8 mouse cellular contexts compared by ENCODE assay signal in the genomic region with DNA sequence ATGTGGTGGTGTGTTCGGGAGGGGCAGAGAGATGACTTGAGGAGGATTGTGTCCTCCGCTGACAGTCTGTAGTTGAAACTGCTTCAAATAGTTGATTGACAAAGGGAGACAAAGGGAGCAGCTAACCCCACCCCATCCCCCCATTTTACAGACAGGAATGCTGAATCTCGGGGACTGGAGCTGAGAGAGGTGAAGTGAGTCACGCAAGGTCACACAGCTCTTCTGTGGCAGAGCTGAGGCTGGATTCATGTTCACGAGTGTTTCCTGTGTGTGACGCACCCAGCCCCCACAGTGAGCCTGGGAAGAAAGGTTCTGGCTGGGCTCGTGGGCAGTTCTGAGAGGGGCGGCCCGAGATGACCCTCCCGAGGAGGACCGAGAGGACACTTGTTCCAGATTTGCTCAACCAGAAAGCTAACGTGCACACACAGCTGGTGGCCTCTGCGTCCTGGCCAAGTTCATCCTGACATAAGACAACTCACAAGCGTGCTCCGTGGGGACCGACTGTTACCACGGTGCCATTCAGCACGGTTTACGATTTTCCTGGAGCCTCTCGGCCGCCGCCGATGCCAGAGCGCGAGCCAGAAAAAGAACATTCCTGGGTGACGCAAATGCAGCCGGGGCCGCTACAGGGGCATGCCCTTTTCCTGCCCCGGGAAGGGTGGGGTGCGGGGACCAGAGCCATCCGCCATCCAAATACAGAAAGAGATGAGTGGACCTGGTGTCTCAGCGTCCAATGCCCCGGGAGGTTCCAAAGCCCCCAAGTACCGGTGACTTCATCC.
A peak's percentile ranks its signal among the peaks of the same experiment; 100 is the strongest.
DNase-seq lines count a peak whose midpoint lies in the region; ATAC-seq and TF ChIP-seq lines count a peak whose summit lies in the region.

No protein-coding gene starts in this region.

- 19% methylated on average over 34 of the region's 34 CpGs for WGBS in hindbrain, embryonic 12.5 days
- 20% methylated on average over 34 of the region's 34 CpGs for WGBS in limb, embryonic 13.5 days
- 17% methylated on average over 34 of the region's 34 CpGs for WGBS in midbrain, postnatal 0 days

- no peaks in the 10 kb centered on the region for H3K79me3 ChIP-seq in C2C12 (ENCODE audit: low read depth)

- no peak overlapping the region for H3K27ac ChIP-seq in hindbrain, embryonic 12.5 days
- no peak overlapping the region for H3K27ac ChIP-seq in limb, embryonic 13.5 days
- H3K27ac ChIP-seq in midbrain, postnatal 0 days (ENCODE audit: low read depth, low read length) = no peak overlapping the region

- no peaks in the 10 kb centered on the region for H3K79me2 ChIP-seq in C2C12 (ENCODE audit: control insufficient read depth, insufficient read depth)

- 0 out of 2 replicates have a peak overlapping the region, but pooled peaks have one; percentile 33 for H3K9ac ChIP-seq in hindbrain, embryonic 12.5 days
- peak overlapping the region; percentile 50 for H3K9ac ChIP-seq in limb, embryonic 13.5 days
- H3K9ac ChIP-seq in midbrain, postnatal 0 days (replicated peaks; ENCODE audit: low read length, poor library complexity, severe bottlenecking) = peak overlapping the region; percentile 50

- no peak for TF ChIP-seq CTCF in C2C12 (IDR thresholded peaks at IDR 0.05; ENCODE audit: control insufficient read depth, insufficient read depth, insufficient read length)
- no peak for TF ChIP-seq CTCF in midbrain, postnatal 0 days (IDR thresholded peaks at IDR 0.05)

- H3K9me3 ChIP-seq in hindbrain, embryonic 12.5 days (replicated peaks) = no peaks in the 10 kb centered on the region
- no peaks in the 10 kb centered on the region for H3K9me3 ChIP-seq in limb, embryonic 13.5 days
- no peaks in the 10 kb centered on the region for H3K9me3 ChIP-seq in midbrain, postnatal 0 days (ENCODE audit: low read length)

- H3K4me3 ChIP-seq in C2C12 (ENCODE audit: insufficient read depth, poor library complexity, severe bottlenecking) = peak overlapping the region; percentile 6
- peak overlapping the region; percentile 26 for H3K4me3 ChIP-seq in hindbrain, embryonic 12.5 days
- H3K4me3 ChIP-seq in limb, embryonic 13.5 days = peak overlapping the region; percentile 36
- H3K4me3 ChIP-seq in midbrain, postnatal 0 days (ENCODE audit: low read depth, low read length) = peak overlapping the region; percentile 35

- peaks cover 14% of the 10 kb centered on the region for H3K4me1 ChIP-seq in hindbrain, embryonic 12.5 days
- H3K4me1 ChIP-seq in limb, embryonic 13.5 days = peaks cover 9% of the 10 kb centered on the region
- 0 out of 2 replicates have a peak, but pooled peaks cover 9% of the 10 kb centered on the region for H3K4me1 ChIP-seq in midbrain, postnatal 0 days (ENCODE audit: insufficient read depth, low read length)

- DNase-seq in adrenal gland, adult 2 months = peak; percentile 76
- peak; percentile 11 to 12 for DNase-seq in frontal cortex, postnatal 36 days (ENCODE audit: low spot score in 2 of 2)
- peak; percentile 64 for DNase-seq in midbrain, postnatal 0 days (ENCODE audit: low spot score)
- no peak for DNase-seq in thymus, postnatal 25 days
- no peak for DNase-seq in T-cell, adult 2 months (ENCODE audit: low spot score)

- H3K27me3 ChIP-seq in C2C12 (ENCODE audit: control insufficient read depth, insufficient read depth, insufficient read length) = peaks cover 84% of the 10 kb centered on the region
- peaks cover 88% of the 10 kb centered on the region for H3K27me3 ChIP-seq in hindbrain, embryonic 12.5 days
- peaks cover 88% of the 10 kb centered on the region for H3K27me3 ChIP-seq in limb, embryonic 13.5 days
- peaks cover 26% of the 10 kb centered on the region for H3K27me3 ChIP-seq in midbrain, postnatal 0 days (ENCODE audit: insufficient read depth, low read length)

- peak overlapping the region; percentile 52 for H3K4me2 ChIP-seq in hindbrain, embryonic 12.5 days (replicated peaks)
- peak overlapping the region; percentile 65 for H3K4me2 ChIP-seq in limb, embryonic 13.5 days (replicated peaks)
- peak overlapping the region; percentile 67 for H3K4me2 ChIP-seq in midbrain, postnatal 0 days (ENCODE audit: low read depth, low read length, poor library complexity, severe bottlenecking)

- H3K36me3 ChIP-seq in C2C12 (ENCODE audit: control insufficient read depth, insufficient read depth) = no peaks in the 10 kb centered on the region
- no peaks in the 10 kb centered on the region for H3K36me3 ChIP-seq in hindbrain, embryonic 12.5 days
- H3K36me3 ChIP-seq in limb, embryonic 13.5 days = no peaks in the 10 kb centered on the region
- H3K36me3 ChIP-seq in midbrain, postnatal 0 days (ENCODE audit: insufficient read depth, low read length) = no peaks in the 10 kb centered on the region

- ATAC-seq in hindbrain, embryonic 12.5 days (ENCODE audit: low FRiP score) = no peak
- ATAC-seq in limb, embryonic 13.5 days (ENCODE audit: low FRiP score, low read depth) = no peak
- no peak for ATAC-seq in midbrain, postnatal 0 days (ENCODE audit: low FRiP score)

- no peak overlapping the region for H3ac ChIP-seq in C2C12 (ENCODE audit: control insufficient read depth, insufficient read length, low read depth)

TF ChIP-seq in C2C12, 6 proteins besides CTCF, POLR2A, EP300 and RAD21:
- TF ChIP-seq MYOG (IDR thresholded peaks at IDR 0.05; ENCODE audit: control insufficient read depth, extremely low read depth, insufficient read length) (no peak), FOSL1 (IDR thresholded peaks at IDR 0.05; ENCODE audit: insufficient read depth, low read length, poor library complexity, severe bottlenecking) (no peak), CEBPB (IDR thresholded peaks at IDR 0.05; ENCODE audit: low read depth) (no peak), MYOD1 (IDR thresholded peaks at IDR 0.05; ENCODE audit: control insufficient read depth, insufficient read length, low read depth) (no peak), USF1 (IDR thresholded peaks at IDR 0.05; ENCODE audit: low read depth) (no peak), MAX (IDR thresholded peaks at IDR 0.05) (no peak)

Comparison
In these comparisons a context has a peak if more than half of its experiments do, and no peak if none do; other contexts are left out.
1. DNase-seq: peak in adrenal gland, adult 2 months (single experiment), frontal cortex, postnatal 36 days (2 of 2) and midbrain, postnatal 0 days (single experiment); none in thymus, postnatal 25 days (single experiment) and T-cell, adult 2 months (single experiment).
2. Peak in every context shown above with its lines, with median percentiles within 50 percentile points of each other: H3K4me3 ChIP-seq, H3K4me2 ChIP-seq and H3K9ac ChIP-seq.